Mouse (Mus musculus) brain, embryonic 14.5 days (tissue): ENCODE measurements around the gene Tmem189. TPM values are rescaled to one million over a fixed set of nuclear protein-coding genes. Genes with fewer than 3 reads are reported as not detected.

Experiments
- DNase-seq: peaks from one replicate; pipeline ENCODE4 v3.0.0-alpha.2; 2011; ENCODE audit warnings: low read depth
- CTCF ChIP-seq: fragments of 200-500 bp; IDR thresholded peaks from 2 replicates; pipeline ENCODE4 v1.5.1; 2012; ENCODE audit warnings: inconsistent platforms, mild to moderate bottlenecking, moderate library complexity, borderline replicate concordance; ENCODE audit not compliant: insufficient read depth, insufficient read length; ENCODE audit errors: extremely low read depth
- POLR2A ChIP-seq: fragments of 200-500 bp; IDR thresholded peaks from 2 replicates; pipeline ENCODE4 v1.6.1; 2012; ENCODE audit warnings: mild to moderate bottlenecking, inconsistent platforms, borderline replicate concordance; ENCODE audit not compliant: poor library complexity, insufficient read depth, insufficient read length, severe bottlenecking; ENCODE audit errors: extremely low read depth
- polyA plus RNA-seq: library from polyadenylated mRNA; depleted of rRNA; stranded (reverse); fragments of >200 nt; gene quantifications from 2 replicates; pipeline ENCODE4 v1.2.3, GENCODE M21; 2012

Gene Tmem189
- polyA plus RNA-seq, 1 experiment, result 51.2 TPM

GRCm38 (mm10) chr2:167634865-167635512 lies 54.6 kb downstream of the Tmem189 start:
- no peak for DNase-seq
- TF ChIP-seq CTCF (no peak), POLR2A (no peak)

GRCm38 (mm10) chr2:167634338-167634770 lies 55.3 kb downstream of the Tmem189 start:
- DNase-seq, result peak; percentile 100
- TF ChIP-seq POLR2A (no peak), CTCF (no peak)

- no peak for TF ChIP-seq CTCF
- TF ChIP-seq POLR2A, result no peak
- DNase-seq, result no peak
Observed at GRCm38 (mm10) chr2:167633537-167633872, 56.1 kb downstream of the Tmem189 start.

- DNase-seq, result no peak
- TF ChIP-seq CTCF (no peak), POLR2A (no peak)
Observed at GRCm38 (mm10) chr2:167632731-167633536, 56.7 kb downstream of the Tmem189 start.

- TF ChIP-seq CTCF, result no peak
- TF ChIP-seq POLR2A, result peak; percentile 69; the same call in 1 of the 2 replicates
- peak; percentile 99 for DNase-seq
Observed at GRCm38 (mm10) chr2:167631591-167632448, 57.8 kb downstream of the Tmem189 start, which contains the start of gene Ube2v1. Ube2v1 (minus strand) TSS chr2:167632095.

GRCm38 (mm10) chr2:167631181-167631590 lies 58.4 kb downstream of the Tmem189 start:
- no peak for DNase-seq

GRCm38 (mm10) chr2:167630421-167630820 lies 59.2 kb downstream of the Tmem189 start:
- TF ChIP-seq POLR2A, result no peak
- no peak for TF ChIP-seq CTCF
- DNase-seq, result no peak

More at GRCm38 (mm10) chr2:167631181-167631590, 58.4 kb downstream of the Tmem189 start:
- TF ChIP-seq CTCF (no peak), POLR2A (no peak)

- TF ChIP-seq CTCF (no peak), POLR2A (no peak)
- DNase-seq, result no peak
Observed at GRCm38 (mm10) chr2:167629665-167630209, 59.9 kb downstream of the Tmem189 start.

- no peak for TF ChIP-seq POLR2A
- TF ChIP-seq CTCF, result no peak
- DNase-seq, result peak; percentile 50
Observed at GRCm38 (mm10) chr2:167628872-167629271, 60.8 kb downstream of the Tmem189 start.

GRCm38 (mm10) chr2:167627019-167627418 lies 62.6 kb downstream of the Tmem189 start:
- TF ChIP-seq POLR2A, result no peak
- no peak for TF ChIP-seq CTCF
- no peak for DNase-seq
